Mouse (Mus musculus): Measurements from ENCODE around the gene Ppp1r8.

DNA sequence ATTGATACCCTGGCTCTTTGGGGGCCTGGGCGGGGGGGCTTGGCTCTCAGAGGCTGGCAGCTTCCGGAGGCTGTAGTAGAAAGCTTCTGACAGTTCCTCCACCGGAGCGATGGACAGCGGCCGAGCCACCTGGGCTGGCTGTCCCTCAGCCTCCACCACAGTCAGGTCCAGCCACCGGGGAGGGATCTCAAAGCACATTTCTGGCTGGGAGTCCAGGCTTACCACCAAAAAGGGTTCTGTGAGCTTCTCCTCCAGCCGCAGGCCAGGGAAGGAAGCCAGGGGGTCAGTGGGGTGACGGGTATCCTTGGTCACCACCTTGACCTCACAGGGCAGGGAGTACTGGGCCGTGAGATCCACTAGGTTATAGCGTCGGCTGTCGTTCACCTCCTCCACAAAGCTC, 57.7 kb downstream of the Ppp1r8 start:
- TF ChIP-seq MAFK (IDR thresholded peaks at IDR 0.05; ENCODE audit: insufficient read depth, low read depth, low read length) = no peak
- no peak for TF ChIP-seq CHD2 (IDR thresholded peaks at IDR 0.05; ENCODE audit: low read depth, low read length)
- TF ChIP-seq ZC3H11A (IDR thresholded peaks at IDR 0.05; ENCODE audit: borderline replicate concordance, low read depth, low read length) = no peak
- TF ChIP-seq ZNF384 (IDR thresholded peaks at IDR 0.05; ENCODE audit: low read depth, low read length) = no peak
- no peak for TF ChIP-seq HCFC1 (IDR thresholded peaks at IDR 0.05; ENCODE audit: borderline replicate concordance, insufficient read depth, low read length)
